Mouse (Mus musculus) adipose tissue, adult 10 weeks (tissue): ENCODE measurements around the gene Gm7579. TPM values are rescaled to one million over a fixed set of nuclear protein-coding genes. Genes with fewer than 3 reads are reported as not detected.

Experiments used
- polyA plus RNA-seq: library from polyadenylated mRNA; stranded (reverse); fragments of 350-450 nt; fragmentation: Illumina TruSeq; extraction: RNeasy Lipid Tissue Mini Kit (QIAGEN cat#74804); gene quantifications from one replicate; pipeline ENCODE4 v1.2.3, GENCODE M21; 2014; ENCODE audit warnings: low read depth, low replicate concordance

The Gm7579 gene
- polyA plus RNA-seq = not detected

DNA sequence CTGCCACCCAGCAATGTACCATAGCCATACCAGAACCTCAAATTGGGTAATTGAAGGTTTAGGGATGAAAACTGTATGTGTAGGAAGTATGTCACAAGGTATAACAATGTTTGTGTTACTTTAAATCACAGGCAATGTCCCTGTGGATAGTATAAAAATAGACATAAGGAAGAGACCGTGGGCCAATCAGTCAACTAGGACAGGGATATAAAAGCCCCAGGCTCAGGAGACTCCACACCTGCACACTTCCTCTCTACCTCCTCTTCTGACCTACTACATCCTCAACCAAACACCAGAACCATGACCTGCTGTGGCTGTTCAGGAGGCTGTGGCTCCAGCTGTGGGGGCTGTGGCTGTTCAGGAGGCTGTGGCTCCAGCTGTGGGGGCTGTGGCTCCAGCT, at the start of gene Gm7579:
TSS of gene Gm7579 (plus strand) at position 301 of the 400 bp plus-strand sequence.

DNA sequence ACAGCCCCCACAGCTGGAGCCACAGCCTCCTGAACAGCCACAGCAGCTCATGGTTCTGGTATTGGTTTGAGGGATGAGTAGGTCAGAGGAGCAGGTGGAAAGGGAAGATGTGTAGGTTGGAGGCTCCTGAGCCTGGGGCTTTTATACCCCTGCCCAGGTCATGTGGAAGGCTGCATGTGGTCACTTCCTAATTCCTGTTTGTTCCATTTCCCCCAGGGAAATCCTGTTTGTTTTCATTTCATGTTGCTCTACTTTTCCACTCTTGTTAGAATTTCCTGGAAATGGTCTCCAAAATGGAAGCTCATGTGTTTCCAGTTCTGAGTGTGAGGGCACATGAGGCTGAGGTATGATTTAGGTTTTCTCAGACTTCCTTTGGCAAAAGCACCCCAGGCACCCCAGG, 46.0 kb upstream of the Gm7579 start, which contains the start of gene Gm4553:
TSS of gene Gm4553 (minus strand) at position 101 of the 400 bp plus-strand sequence.

DNA sequence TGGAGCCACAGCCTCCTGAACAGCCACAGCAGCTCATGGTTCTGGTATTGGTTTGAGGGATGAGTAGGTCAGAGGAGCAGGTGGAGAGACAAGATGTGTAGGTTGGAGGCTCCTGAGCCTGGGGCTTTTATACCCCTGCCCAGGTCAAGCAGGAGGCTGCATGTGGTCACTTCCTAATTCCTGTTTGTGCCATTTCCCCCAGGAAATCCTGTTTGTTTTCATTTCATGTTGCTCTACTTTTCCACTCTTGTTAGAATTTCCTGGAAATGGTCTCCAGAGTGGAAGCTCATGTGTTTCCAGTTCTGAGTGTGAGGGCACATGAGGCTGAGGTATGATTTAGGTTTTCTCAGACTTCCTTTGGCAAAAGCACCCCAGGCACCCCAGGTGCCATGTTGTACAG, 35.8 kb upstream of the Gm7579 start, which contains the start of gene Krtap5-2:
TSS of gene Krtap5-2 (minus strand) at position 101 of the 400 bp plus-strand sequence.

DNA sequence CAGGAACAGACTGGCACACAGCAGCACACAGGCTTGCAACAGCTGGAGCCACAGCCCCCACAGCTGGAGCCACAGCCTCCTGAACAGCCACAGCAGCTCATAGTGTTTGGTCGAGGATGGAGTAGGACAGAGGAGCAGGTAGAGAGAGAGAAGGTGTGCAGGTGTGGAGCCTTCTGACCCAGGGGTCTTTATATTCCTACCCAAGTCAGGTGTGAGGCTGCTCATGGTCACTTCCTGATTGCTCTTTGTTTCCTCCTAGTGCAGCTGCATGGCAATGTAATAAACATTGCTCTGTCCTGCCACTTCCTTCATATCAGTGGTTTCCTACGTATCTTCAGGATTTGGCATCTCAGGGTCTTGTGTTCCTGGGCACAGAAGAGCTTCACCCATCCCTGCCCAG, 21.4 kb upstream of the Gm7579 start, which contains the start of gene Gm10153:
TSS of gene Gm10153 (minus strand) at position 101 of the 400 bp plus-strand sequence.

DNA sequence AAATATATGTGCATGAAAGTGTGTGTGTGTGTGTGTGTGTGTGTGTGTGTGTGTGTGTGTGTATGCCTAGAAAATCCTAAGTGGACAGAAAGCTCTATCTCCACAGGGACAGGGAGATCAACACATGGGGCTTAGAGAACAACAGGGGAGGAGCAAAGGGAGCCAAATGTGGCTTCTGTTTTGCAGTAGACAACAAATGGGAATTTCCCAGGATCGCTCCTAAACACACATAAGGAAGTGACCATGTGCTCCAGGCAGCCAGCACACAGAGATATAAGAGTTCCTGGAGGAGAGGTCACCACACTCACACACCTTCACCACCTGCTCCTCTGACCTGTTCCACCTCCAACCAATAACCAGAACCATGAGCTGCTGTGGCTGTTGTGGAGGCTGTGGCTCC, 10.6 kb upstream of the Gm7579 start, which contains the start of gene Krtap5-3:
TSS of gene Krtap5-3 (plus strand) at position 301 of the 400 bp plus-strand sequence.

DNA sequence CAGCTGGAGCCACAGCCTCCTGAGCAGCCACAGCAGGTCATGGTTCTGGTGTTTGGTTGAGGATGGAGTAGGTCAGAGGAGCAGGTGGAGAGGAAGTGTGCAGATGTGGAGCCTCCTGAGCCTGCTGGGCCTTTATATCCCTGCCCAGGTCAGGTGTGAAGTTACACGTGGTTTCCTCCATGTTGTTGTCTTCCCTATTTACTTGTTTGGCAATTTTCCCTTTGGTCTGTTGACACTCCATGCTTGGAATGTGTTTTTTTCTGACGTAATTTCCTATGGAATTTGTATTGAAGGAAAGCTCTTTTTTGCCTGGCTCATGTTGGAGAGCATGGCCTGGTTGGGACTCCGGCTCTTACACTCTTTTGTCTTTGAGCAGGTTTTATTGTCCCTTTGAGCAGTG, 18.2 kb downstream of the Gm7579 start, which contains the start of gene Krtap5-5:
TSS of gene Krtap5-5 (minus strand) at position 101 of the 400 bp plus-strand sequence.

DNA sequence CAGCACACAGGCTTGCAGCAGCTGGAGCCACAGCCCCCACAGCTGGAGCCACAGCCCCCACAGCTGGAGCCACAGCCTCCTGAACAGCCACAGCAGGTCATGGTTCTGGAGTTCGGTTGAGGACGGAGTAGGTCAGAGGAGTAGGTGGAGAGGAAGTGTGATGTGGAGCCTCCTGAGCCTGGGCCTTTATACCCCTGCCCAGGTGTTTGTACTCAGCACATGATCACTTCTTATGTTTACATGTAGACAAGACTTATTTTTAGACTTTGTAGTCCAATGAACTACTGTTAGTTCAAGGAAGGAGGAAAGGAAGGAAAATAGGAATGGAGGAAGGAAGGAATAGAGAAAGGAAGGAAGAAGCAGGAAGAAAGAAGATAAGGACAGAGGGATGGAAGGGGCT, 29.3 kb downstream of the Gm7579 start, which contains the start of gene Gm40460:
TSS of gene Gm40460 (minus strand) at position 101 of the 400 bp plus-strand sequence.

DNA sequence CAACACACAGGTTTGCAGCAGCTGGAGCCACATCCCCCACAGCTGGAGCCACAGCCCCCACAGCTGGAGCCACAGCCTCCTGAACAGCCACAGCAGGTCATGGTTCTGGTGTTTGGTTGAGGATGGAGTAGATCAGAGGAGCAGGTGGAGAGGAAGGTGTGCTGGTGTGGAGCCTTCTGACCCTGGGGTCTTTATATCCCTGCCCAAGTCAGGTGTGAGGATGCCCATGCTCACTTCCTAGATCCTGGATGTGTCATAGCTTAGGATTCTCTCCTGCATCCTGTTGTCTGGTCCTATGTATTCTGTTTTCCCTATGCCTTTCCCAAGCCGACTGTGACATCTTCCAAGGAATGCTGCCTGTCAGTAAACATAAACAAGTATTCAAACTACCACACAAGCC, 46.6 kb downstream of the Gm7579 start, which contains the start of gene Gm2431:
TSS of gene Gm2431 (minus strand) at position 101 of the 400 bp plus-strand sequence.

Other genes starting within 250 kb of the Gm7579 start
- gene Mob2, start 150.8 kb upstream of the Gm7579 start, polyA plus RNA-seq = 41.4 TPM
- gene Dusp8, start 116.0 kb upstream of the Gm7579 start, polyA plus RNA-seq = 7.1 TPM
- gene Gm45618, start 91.1 kb upstream of the Gm7579 start, polyA plus RNA-seq = not detected
- gene Gm39115, start 75.8 kb upstream of the Gm7579 start, polyA plus RNA-seq = not detected
- gene Gm45337, start 67.3 kb upstream of the Gm7579 start, polyA plus RNA-seq = not detected
- gene Gm29735, start 54.7 kb upstream of the Gm7579 start, polyA plus RNA-seq = not detected
- not detected for gene Gm4553, start 46.1 kb upstream of the Gm7579 start, polyA plus RNA-seq
- gene Krtap5-2, start 35.9 kb upstream of the Gm7579 start, polyA plus RNA-seq = not detected
- gene Gm10153, start 21.5 kb upstream of the Gm7579 start, polyA plus RNA-seq = not detected
- not detected for gene Krtap5-3, start 10.5 kb upstream of the Gm7579 start, polyA plus RNA-seq
- gene Krtap5-5, start 18.1 kb downstream of the Gm7579 start, polyA plus RNA-seq = not detected
- not detected for gene Gm40460, start 29.2 kb downstream of the Gm7579 start, polyA plus RNA-seq
- gene Gm2431, start 46.5 kb downstream of the Gm7579 start, polyA plus RNA-seq = not detected
- gene Gm4559, start 62.5 kb downstream of the Gm7579 start, polyA plus RNA-seq = not detected
- gene Krtap5-1, start 85.3 kb downstream of the Gm7579 start, polyA plus RNA-seq = not detected
- not detected for gene Krtap5-4, start 91.7 kb downstream of the Gm7579 start, polyA plus RNA-seq
- 2.1 TPM for gene Ifitm10, start 161.9 kb downstream of the Gm7579 start, polyA plus RNA-seq
- gene Gm49369, start 170.8 kb downstream of the Gm7579 start, polyA plus RNA-seq = not detected
- gene Ctsd, start 176.2 kb downstream of the Gm7579 start, polyA plus RNA-seq = 780 TPM
- not detected for gene Syt8, start 223.0 kb downstream of the Gm7579 start, polyA plus RNA-seq
- gene Tnni2, start 229.9 kb downstream of the Gm7579 start, polyA plus RNA-seq = 2.1 TPM
- 77.9 TPM for gene Lsp1, start 248.9 kb downstream of the Gm7579 start, polyA plus RNA-seq